Mouse (Mus musculus) midbrain, embryonic 16.5 days (tissue): ENCODE measurements around the gene Ugt1a6b. TPM values are rescaled to one million over a fixed set of nuclear protein-coding genes. Genes with fewer than 3 reads are reported as not detected.
"Not testable (repeated sequence)": the region's sequence is repeated elsewhere in the genome, so short reads cannot be mapped to it uniquely, and the experiment has no call there.

Experiments
- ATAC-seq: fragments of 200-750 bp; cut with Nextera tagmentation; 2 replicates; pipeline ENCODE4 v1.8.0; 2017; ENCODE audit warnings: moderate TSS enrichment
- H3K27ac ChIP-seq: fragments of 300-500 bp; sonication (generic); 2 replicates; pipeline ENCODE4 v1.5.1; 2014; ENCODE audit warnings: mild to moderate bottlenecking, low read length, mixed read lengths
- H3K27me3 ChIP-seq: fragments of 300-500 bp; sonication (generic); 2 replicates; pipeline ENCODE4 v1.6.1; 2014; ENCODE audit warnings: low read depth, low read length, mixed read lengths; ENCODE audit not compliant: control insufficient read depth, insufficient read depth
- H3K36me3 ChIP-seq: fragments of 300-500 bp; sonication (generic); 2 replicates; pipeline ENCODE4 v1.6.1; 2014; ENCODE audit warnings: mild to moderate bottlenecking, low read length, moderate library complexity, mixed read lengths; ENCODE audit not compliant: control insufficient read depth, insufficient read depth
- H3K4me1 ChIP-seq: fragments of 300-500 bp; sonication (generic); 2 replicates; pipeline ENCODE4 v1.6.1; 2014; ENCODE audit warnings: mild to moderate bottlenecking, low read length, mixed read lengths; ENCODE audit not compliant: control insufficient read depth, insufficient read depth
- H3K4me2 ChIP-seq: fragments of 300-500 bp; sonication (generic); 2 replicates; pipeline ENCODE4 v1.6.1; 2014; ENCODE audit warnings: mild to moderate bottlenecking, low read length, mixed read lengths
- H3K4me3 ChIP-seq: fragments of 300-500 bp; sonication (generic); 2 replicates; pipeline ENCODE4 v1.5.1; 2014; ENCODE audit warnings: low read depth, mild to moderate bottlenecking, low read length, moderate library complexity, mixed read lengths
- H3K9ac ChIP-seq: fragments of 300-500 bp; sonication (generic); 2 replicates; pipeline ENCODE4 v1.6.1; 2014; ENCODE audit warnings: low read depth, low read length, mixed read lengths
- H3K9me3 ChIP-seq: fragments of 300-500 bp; sonication (generic); replicated peaks from 2 replicates; pipeline ENCODE4 v1.6.1; 2014; ENCODE audit warnings: mild to moderate bottlenecking, low read length, mixed read lengths; ENCODE audit not compliant: control insufficient read depth, poor library complexity, severe bottlenecking
- WGBS: fragments of 180-500 bp; shearing (Covaris S2); extraction: QIAGEN DNeasy Blood & Tissue Kit; methylation state at CpG from one replicate; pipeline ENCODE4 v1.1.7; 2014; 5-methylcytosine and 5-hydroxymethylcytosine counted together
- polyA plus RNA-seq: library from polyadenylated mRNA; unstranded; fragments of >200 nt; fragmentation: Nextera tagmentation; extraction: Ambion mirVana; gene quantifications from 2 replicates; pipeline ENCODE4 v1.2.1, GENCODE M21; 2015

Gene Ugt1a6b
- polyA plus RNA-seq, 1 experiment from 2014 or later, result 0.60 TPM

DNA sequence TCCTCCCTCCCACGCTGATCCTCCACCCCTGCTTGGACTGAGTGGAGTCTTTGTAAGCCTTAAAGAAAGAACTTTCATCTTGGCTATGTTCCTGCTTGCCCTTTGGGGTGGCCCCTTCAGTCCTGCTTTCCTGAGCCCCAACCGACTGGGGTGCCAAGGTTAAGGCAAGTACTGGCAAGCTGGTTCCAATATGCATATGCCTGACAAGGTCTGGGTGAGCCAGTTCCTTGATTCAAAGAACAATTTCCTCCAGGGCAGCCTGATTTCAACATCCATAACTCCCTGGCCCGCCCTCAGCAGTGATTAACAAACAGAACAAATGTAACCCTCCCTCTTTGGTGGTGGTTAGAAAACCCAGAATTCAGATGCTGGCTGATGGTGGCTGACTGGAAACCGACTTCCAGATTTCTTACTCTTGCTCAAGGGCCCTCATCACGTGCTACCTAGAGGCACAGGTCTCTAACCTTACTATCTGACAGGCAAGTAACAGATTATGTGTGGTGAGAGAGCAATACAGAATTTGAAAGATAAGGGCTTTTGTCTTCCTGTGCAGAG is 31.5 kb downstream of the Ugt1a6b start, which contains the start of gene Ugt1a6a:
Ugt1a6a (plus strand) TSS at position 353 of the 555 bp plus-strand sequence.
- peak; percentile 75 for ATAC-seq
- not testable (repeated sequence) for H3K4me3 ChIP-seq, H3K27me3 ChIP-seq, H3K36me3 ChIP-seq, H3K9me3 ChIP-seq, H3K9ac ChIP-seq, H3K4me2 ChIP-seq, H3K4me1 ChIP-seq
- H3K27ac ChIP-seq, result peak within 1 kb of the TSS; percentile 3; the same call in 1 of the 2 replicates
- WGBS, result 49% methylated on average over 5 of the region's 5 CpGs

DNA sequence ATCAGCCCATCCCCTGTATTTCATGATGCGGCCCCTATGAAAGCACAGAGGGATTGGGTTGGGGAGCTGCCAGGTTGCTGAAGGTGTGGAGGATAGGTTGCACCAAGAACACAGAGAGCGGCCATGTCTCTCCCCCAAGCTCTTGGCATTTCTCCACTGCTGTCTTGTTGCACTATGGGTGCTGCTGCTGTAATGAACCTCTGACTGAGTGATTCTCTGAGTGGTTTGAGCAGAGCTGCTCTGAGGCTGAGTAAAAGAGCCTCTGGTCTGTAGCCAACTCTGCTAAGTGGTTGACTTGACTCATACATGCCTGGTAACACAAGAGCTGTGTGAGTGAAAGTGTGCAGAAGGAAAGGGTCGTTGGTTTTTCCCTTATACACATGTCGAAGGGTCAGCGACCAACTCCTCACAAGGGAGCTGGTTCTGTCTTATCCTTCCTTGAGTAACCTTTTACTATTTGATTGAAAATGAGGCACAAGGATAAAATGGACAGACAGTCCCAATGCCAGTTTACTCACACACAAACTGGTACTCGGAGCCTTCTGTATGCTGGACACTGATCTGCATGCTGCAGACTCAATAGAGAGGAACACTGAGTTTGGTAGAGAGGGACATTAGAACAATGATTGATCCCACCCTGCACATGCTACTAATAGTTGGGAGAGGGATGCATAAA is 32.3 kb downstream of the Ugt1a6b start:
- not testable (repeated sequence) for H3K9ac ChIP-seq, H3K36me3 ChIP-seq, H3K4me1 ChIP-seq, H3K4me2 ChIP-seq, H3K9me3 ChIP-seq, H3K27me3 ChIP-seq, H3K27ac ChIP-seq, ATAC-seq, H3K4me3 ChIP-seq
- 87% methylated on average over 5 of the region's 6 CpGs for WGBS

DNA sequence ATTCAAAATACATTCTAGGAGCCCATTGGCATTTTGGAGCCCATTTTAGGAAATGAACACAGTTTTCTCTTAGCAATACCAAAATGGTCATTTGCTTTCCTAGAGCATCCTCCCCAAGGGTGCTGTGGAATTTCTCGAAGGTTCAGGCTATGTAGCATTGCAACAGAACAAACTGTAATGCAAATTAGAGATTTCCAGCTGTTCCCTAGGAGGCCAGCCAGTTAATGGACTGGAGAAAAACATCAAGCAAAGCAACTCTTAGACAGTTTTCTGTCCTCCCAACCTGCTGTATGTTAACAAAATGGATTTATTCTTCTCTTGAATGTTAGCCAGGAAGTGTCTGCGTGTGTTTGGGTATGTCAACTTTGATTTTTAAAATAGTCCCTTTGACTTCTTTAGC is 33.6 kb downstream of the Ugt1a6b start:
- no peaks in the 10 kb centered on the region for H3K36me3 ChIP-seq
- H3K4me3 ChIP-seq, result no peak overlapping the region
- H3K27ac ChIP-seq, result no peak overlapping the region
- H3K4me1 ChIP-seq, result no peaks in the 10 kb centered on the region
- H3K27me3 ChIP-seq, result no peaks in the 10 kb centered on the region
- H3K9ac ChIP-seq, result no peak overlapping the region
- no peak overlapping the region for H3K4me2 ChIP-seq
- WGBS, result 77% methylated on average over 2 of the region's 2 CpGs
- no peaks in the 10 kb centered on the region for H3K9me3 ChIP-seq
- ATAC-seq, result no peak

DNA sequence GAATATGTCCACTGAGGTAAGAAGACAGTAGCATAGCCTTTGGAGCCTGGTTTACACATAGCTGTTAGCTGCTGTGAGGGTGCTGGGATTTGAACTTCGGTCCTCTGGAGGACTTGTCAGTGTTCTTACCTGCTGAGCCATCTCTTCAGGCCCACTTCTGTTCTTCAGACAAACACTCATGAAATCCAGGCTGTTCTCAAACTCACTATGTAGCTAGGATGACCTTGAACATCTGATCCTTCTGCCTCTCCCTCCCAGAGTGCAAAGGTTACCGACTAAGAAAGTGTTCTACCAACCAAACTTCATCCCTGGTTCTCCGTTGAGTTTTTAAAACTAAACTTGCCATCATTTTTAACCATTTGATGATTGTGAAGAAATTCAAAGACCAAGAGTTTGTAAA is 34.2 kb downstream of the Ugt1a6b start:
- H3K27ac ChIP-seq, result no peak overlapping the region
- no peak overlapping the region for H3K9ac ChIP-seq
- no peaks in the 10 kb centered on the region for H3K36me3 ChIP-seq
- no peaks in the 10 kb centered on the region for H3K27me3 ChIP-seq
- no peak for ATAC-seq
- H3K4me2 ChIP-seq, result no peak overlapping the region
- 89% methylated on average over 3 of the region's 3 CpGs for WGBS
- no peaks in the 10 kb centered on the region for H3K4me1 ChIP-seq
- no peaks in the 10 kb centered on the region for H3K9me3 ChIP-seq
- H3K4me3 ChIP-seq, result no peak overlapping the region

DNA sequence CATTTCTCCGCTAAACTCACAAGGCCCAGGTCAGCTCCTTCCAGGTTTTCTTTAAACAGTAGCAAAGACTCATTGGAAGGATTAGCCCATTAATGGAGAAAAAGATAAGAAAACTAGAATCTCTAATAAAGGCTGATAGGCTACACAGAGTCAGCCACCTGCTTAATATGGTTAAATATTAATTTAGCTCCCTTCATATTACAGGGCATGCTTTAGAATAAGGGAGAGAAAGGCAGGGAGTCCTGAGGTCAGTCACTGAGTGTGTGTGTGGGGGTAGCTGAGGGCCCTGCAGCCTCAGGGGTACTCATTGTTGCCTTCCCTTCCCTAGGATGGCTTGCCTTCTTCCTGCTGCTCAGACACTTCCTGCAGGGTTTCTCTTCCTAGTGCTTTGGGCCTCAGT is 35.1 kb downstream of the Ugt1a6b start:
- H3K4me2 ChIP-seq, result no peak overlapping the region
- H3K9me3 ChIP-seq, result no peaks in the 10 kb centered on the region
- no peaks in the 10 kb centered on the region for H3K4me1 ChIP-seq
- WGBS, result 93% methylated on average over 1 of the region's 1 CpGs
- ATAC-seq, result no peak
- no peak overlapping the region for H3K27ac ChIP-seq
- H3K27me3 ChIP-seq, result no peaks in the 10 kb centered on the region
- H3K9ac ChIP-seq, result no peak overlapping the region
- H3K36me3 ChIP-seq, result no peaks in the 10 kb centered on the region
- no peak overlapping the region for H3K4me3 ChIP-seq

DNA sequence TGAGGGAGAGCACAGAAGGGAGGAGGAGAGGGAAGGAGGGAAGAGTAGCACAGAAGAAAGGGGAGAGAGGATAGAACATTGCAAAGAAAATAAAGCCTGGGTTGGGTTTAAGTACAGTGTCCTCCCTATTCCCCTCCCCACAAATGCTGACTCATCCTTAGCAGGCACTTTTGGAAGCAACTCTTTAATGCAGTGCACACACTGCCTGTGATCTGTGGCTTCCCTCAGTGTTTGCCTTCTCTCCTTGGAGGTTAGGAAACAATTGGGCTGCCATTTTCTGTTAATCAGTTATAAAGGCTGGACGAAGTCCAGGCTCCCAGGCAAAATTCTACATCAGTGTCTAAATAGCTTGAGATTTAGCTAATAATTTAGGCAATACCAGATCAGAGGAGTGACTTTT is 37.4 kb downstream of the Ugt1a6b start:
- H3K4me1 ChIP-seq, H3K4me2 ChIP-seq, H3K9ac ChIP-seq, H3K36me3 ChIP-seq, ATAC-seq, H3K27me3 ChIP-seq, H3K9me3 ChIP-seq, H3K4me3 ChIP-seq, H3K27ac ChIP-seq: not testable (repeated sequence)
- 60% methylated on average over 1 of the region's 1 CpGs for WGBS

DNA sequence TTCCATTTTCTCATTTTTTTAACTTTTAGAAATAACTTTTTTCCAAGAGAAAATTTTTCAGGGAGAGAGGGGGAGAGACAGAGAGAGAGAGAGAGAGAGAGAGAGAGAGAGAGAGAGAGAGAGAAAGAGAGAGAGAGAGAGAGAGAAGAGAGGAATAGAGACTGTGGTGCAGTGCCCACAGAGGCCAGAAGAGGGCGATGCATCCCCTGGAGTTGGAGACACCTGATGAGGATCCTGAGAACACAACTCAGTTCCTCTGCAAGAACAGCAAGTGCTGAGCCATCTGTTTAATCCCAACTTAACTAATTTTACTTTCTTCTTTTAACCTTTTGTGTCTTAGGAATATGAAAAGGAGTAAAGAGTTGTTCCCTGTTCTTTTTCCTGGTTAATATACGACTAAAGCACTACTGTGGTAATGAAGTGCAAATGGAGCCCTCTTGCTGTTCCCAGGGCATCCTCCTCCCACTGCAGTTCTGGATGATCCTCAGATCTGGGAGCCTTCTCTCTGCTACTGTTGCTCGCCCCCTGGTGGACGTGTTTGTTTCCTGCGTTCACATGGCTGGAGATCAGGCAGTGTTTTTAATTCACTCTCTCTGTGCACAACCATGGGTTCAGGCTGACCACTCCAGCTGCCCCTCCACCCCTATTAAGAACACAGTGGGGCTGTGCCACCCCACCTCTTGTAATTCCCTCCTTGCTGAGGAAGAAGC is 41.1 kb downstream of the Ugt1a6b start:
- not testable (repeated sequence) for H3K4me1 ChIP-seq, H3K9me3 ChIP-seq, H3K36me3 ChIP-seq, H3K4me2 ChIP-seq, H3K27ac ChIP-seq, H3K4me3 ChIP-seq, H3K27me3 ChIP-seq, H3K9ac ChIP-seq, ATAC-seq
- 1% methylated on average over 5 of the region's 5 CpGs for WGBS

DNA sequence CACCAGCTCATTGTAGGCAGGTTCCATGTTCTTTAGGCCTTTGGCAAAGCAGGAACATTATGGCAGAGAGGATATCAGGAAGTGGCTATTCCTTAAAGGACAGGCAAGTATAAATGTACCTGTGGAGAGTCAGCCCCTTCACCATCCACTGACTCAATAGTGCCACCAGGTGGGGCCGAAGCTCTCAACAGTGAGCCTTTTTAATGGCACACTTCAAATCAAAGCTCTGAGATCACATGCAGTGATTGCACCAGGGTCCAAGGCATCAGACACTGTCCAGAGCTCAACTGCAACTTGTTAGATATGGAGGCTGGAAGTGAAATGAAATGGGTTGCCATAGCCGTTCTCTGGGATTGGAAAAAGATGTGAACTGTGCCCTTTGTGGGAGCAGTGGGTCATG is 42.2 kb downstream of the Ugt1a6b start:
- WGBS, result 79% methylated on average over 2 of the region's 2 CpGs
- H3K36me3 ChIP-seq, H3K27me3 ChIP-seq, H3K9ac ChIP-seq, H3K4me2 ChIP-seq, ATAC-seq, H3K4me3 ChIP-seq, H3K9me3 ChIP-seq, H3K27ac ChIP-seq, H3K4me1 ChIP-seq: not testable (repeated sequence)

DNA sequence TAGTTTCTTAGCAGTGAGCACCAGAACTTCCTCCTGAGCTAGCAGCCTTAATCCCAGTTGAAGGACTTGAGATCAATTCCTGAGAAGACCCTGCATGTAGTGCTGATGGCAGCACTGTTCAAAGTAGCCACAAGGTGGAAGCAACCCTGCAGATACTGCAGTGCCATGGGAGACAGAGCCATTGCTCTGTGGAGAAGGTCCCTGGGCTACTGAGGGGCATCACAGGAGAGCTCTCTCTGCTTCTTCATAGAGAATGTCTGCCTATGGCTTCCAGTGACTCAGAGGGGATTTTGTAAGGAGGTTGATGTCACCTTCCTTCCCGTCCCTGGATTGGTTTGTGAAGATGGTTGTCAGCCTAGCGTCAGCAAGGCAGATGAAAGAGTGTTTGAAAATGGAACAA is 47.1 kb downstream of the Ugt1a6b start:
- not testable (repeated sequence) for H3K9me3 ChIP-seq, H3K36me3 ChIP-seq, H3K27ac ChIP-seq, H3K9ac ChIP-seq, ATAC-seq, H3K4me1 ChIP-seq, H3K4me2 ChIP-seq, H3K27me3 ChIP-seq, H3K4me3 ChIP-seq
- WGBS, result 64% methylated on average over 2 of the region's 2 CpGs
